9 mouse cellular contexts compared by ENCODE assay signal in genomic region chr9:123215621-123216440, GRCm38 (mm10). TPM values are rescaled to one million over a fixed set of nuclear protein-coding genes. Genes with fewer than 3 reads are reported as not detected.
DNase-seq lines count a peak whose midpoint lies in the region; ATAC-seq and TF ChIP-seq lines count a peak whose summit lies in the region.
"Had no signal": no experiment of that assay in that cellular context is flagged by ENCODE, and none has a peak within 500 bp of the region (broad histone marks: within the 10 kb centered on the region; RNA-seq: fewer than 3 reads in every experiment).

Cdcp1 (minus strand) TSS chr9:123216038.

- intact Hi-C loops in heart, adult 2 months (cut with DNase I) = no loop called here
- intact Hi-C loops in left cerebral cortex, postnatal 36 days (cut with DNase I) = no loop called here

- TF ChIP-seq CTCF in heart, adult 2 months (IDR thresholded peaks at IDR 0.05) = no peak

- no peak for ATAC-seq in heart, embryonic 14.5 days (ENCODE audit: insufficient number of reproducible peaks, insufficient read depth, low FRiP score, low read depth)
- no peak for ATAC-seq in forebrain, embryonic 15.5 days (replicated peaks)

- H3K4me1 ChIP-seq in heart, embryonic 14.5 days (ENCODE audit: control insufficient read depth in 2 of 2, insufficient read depth in 2 of 2, low read length in 2 of 2) = peaks cover 11 to 18% of the 10 kb centered on the region in 2 experiments
- H3K4me1 ChIP-seq in heart, adult 2 months (ENCODE audit: control insufficient read depth, insufficient read depth, low read length) = peaks cover 3% of the 10 kb centered on the region
- H3K4me1 ChIP-seq in forebrain, embryonic 15.5 days = peaks cover 4% of the 10 kb centered on the region; the same call in 1 of the 2 replicates

- no peak for TF ChIP-seq EP300 in heart, adult 2 months (IDR thresholded peaks at IDR 0.05; ENCODE audit: insufficient read depth, low read depth, low read length)

- no peak within 1 kb of the TSS for H3K27ac ChIP-seq in heart, embryonic 14.5 days (replicated peaks in 1 of 2; ENCODE audit: control insufficient read depth in 1 of 2, insufficient read depth in 1 of 2, low read depth in 2 of 2, low read length in 2 of 2)
- H3K27ac ChIP-seq in heart, adult 2 months = no peak within 1 kb of the TSS
- H3K27ac ChIP-seq in forebrain, embryonic 15.5 days (replicated peaks) = no peak within 1 kb of the TSS

- no peaks in the 10 kb centered on the region for H3K36me3 ChIP-seq in heart, embryonic 14.5 days (ENCODE audit: control insufficient read depth, insufficient read depth, low read length)
- H3K36me3 ChIP-seq in heart, adult 2 months (ENCODE audit: control insufficient read depth, insufficient read depth, low read length) = 0 out of 2 replicates have a peak, but pooled peaks cover 2% of the 10 kb centered on the region
- no peaks in the 10 kb centered on the region for H3K36me3 ChIP-seq in forebrain, embryonic 15.5 days

- no peak for DNase-seq in heart, adult 2 months
- peak; percentile 76 to 92 for DNase-seq in kidney, postnatal 25 days
- DNase-seq in lung, postnatal 4 days = peak; percentile 46 to 67
- DNase-seq in adrenal gland, adult (ENCODE audit: inconsistent age in 2 of 2, low spot score in 1 of 2) = no peak
- no peak for DNase-seq in left cerebral cortex, postnatal 36 days (ENCODE audit: low spot score in 2 of 2)
- DNase-seq in Muller cell, postnatal 12 days (ENCODE audit: inconsistent ontology term) = no peak

- H3K4me3 ChIP-seq in heart, embryonic 14.5 days (ENCODE audit: control insufficient read depth in 1 of 2, insufficient read depth in 1 of 2, low read depth in 1 of 2, low read length in 2 of 2) = peak within 1 kb of the TSS; percentile 23 to 38
- no peak within 1 kb of the TSS for H3K4me3 ChIP-seq in heart, adult 2 months
- H3K4me3 ChIP-seq in forebrain, embryonic 15.5 days = peak within 1 kb of the TSS; percentile 12

- TF ChIP-seq POLR2A in heart, adult 2 months (IDR thresholded peaks at IDR 0.05; ENCODE audit: insufficient read depth, low read depth, low read length) = no peak

- H3K9ac ChIP-seq in heart, embryonic 14.5 days (ENCODE audit: low read length) = peak within 1 kb of the TSS; percentile 34; the same call in 1 of the 2 replicates
- no peak within 1 kb of the TSS for H3K9ac ChIP-seq in heart, adult 2 months (ENCODE audit: low read depth, low read length)
- no peak within 1 kb of the TSS for H3K9ac ChIP-seq in forebrain, embryonic 15.5 days (replicated peaks)

- H3K27me3 ChIP-seq in heart, embryonic 14.5 days (ENCODE audit: control insufficient read depth, insufficient read depth, low read length) = peaks cover 22% of the 10 kb centered on the region; the same call in 1 of the 2 replicates
- no peaks in the 10 kb centered on the region for H3K27me3 ChIP-seq in heart, adult 2 months (ENCODE audit: control insufficient read depth, insufficient read depth, low read length)
- H3K27me3 ChIP-seq in forebrain, embryonic 15.5 days = peaks cover 16% of the 10 kb centered on the region

- no peaks in the 10 kb centered on the region for H3K9me3 ChIP-seq in heart, embryonic 14.5 days (ENCODE audit: control insufficient read depth, low read length)
- H3K9me3 ChIP-seq in forebrain, embryonic 15.5 days = no peaks in the 10 kb centered on the region

- H3K79me2 ChIP-seq in heart, adult 2 months (replicated peaks; ENCODE audit: control insufficient read depth, insufficient read depth, low read length) = no peaks in the 10 kb centered on the region

- 5% methylated on average over 44 of the region's 45 CpGs for WGBS in heart, embryonic 14.5 days
- 28% methylated on average over 45 of the region's 45 CpGs for WGBS in heart, adult 2 months
- WGBS in forebrain, embryonic 15.5 days = 7% methylated on average over 44 of the region's 45 CpGs

- H3K4me2 ChIP-seq in heart, embryonic 14.5 days (ENCODE audit: low read length) = peak within 1 kb of the TSS; percentile 71
- peak within 1 kb of the TSS; percentile 32 for H3K4me2 ChIP-seq in forebrain, embryonic 15.5 days (replicated peaks)

RNA-seq across cellular contexts. Expression of gene Cdcp1, which starts in this region (rescaled TPM):
- 0.14 TPM in 1 of 2 replicates, not detected in the other for polyA plus RNA-seq in heart, embryonic 14.5 days (2014; fragmentation: Nextera tagmentation; extraction: Ambion mirVana)
- total RNA-seq in heart, adult 2 months (2021) = under 1 TPM; 0.10 to 0.11 TPM
- 0.50 and 0.78 TPM in 2 replicates for polyA plus RNA-seq in heart, adult 2 months (2012; rRNA removed)
- 0.09 TPM in 1 of 2 replicates, not detected in the other for polyA plus RNA-seq in forebrain, embryonic 15.5 days (2015; fragmentation: Nextera tagmentation; extraction: Ambion mirVana)
- total RNA-seq in left cerebral cortex, postnatal 36 days (2021) = under 1 TPM; 0.14 to 0.27 TPM
- total RNA-seq: MEL had no signal

Comparison
In these comparisons a context has a peak if more than half of its experiments do, and no peak if none do; other contexts are left out.
1. DNase-seq: peak in kidney, postnatal 25 days (2 of 2) and lung, postnatal 4 days (2 of 2); none in heart, adult 2 months (0 of 2), adrenal gland, adult (0 of 2), left cerebral cortex, postnatal 36 days (0 of 2) and Muller cell, postnatal 12 days (single experiment).